Mouse (Mus musculus) neutrophil, adult 5-6 weeks (primary cell): ENCODE measurements around the gene Ndufb6. TPM values are rescaled to one million over a fixed set of nuclear protein-coding genes. Genes with fewer than 3 reads are reported as not detected.

Source experiments
- ATAC-seq: fragments of 151-379, 151-347 bp; 2 replicates; pipeline ENCODE4 v1.8.0; 2017; ENCODE audit warnings: mild to moderate bottlenecking, moderate TSS enrichment; ENCODE audit not compliant: insufficient number of reproducible peaks, poor library complexity, low FRiP score, severe bottlenecking; ENCODE audit errors: extremely low read depth
- total RNA-seq: library from RNA; stranded (forward); fragments of 200-1000 nt; gene quantifications from 2 replicates; pipeline ENCODE4 v1.2.3, GENCODE M21; 2017

Gene Ndufb6
- total RNA-seq, 1 experiment from 2014 or later: 12.2 TPM

DNA sequence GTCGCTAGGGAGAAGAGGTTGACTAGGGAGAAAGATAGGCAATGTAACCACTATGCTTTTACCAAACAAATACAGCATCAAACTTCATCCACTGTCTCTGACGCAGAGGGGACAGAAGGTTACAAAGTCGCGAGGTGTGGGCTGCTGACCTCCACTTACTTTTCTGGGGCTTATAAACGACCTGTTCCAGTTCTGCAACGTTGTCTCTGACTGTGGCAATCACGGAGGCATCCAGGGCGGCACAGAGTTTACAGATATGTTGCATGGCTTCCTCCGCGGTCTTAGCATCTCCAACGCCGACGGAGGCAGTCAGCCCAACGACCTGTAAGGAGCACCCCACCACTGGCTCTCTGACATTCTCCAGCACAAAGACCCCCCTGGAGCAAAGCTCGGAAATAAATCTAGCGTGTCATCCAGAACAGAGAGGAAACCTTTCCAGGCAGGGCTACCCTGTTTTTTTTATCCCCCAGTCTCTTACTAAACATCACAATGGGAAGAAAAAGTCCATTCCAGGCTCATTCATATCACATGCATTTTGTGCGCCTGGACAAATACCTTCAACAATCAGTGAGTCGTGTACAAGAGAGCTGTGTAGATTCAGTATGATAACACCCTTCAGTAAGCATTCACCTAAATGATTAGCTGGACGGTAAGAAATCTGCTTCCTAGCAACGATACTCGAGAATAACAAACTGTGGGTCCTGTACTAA lies 57.2 kb downstream of the Ndufb6 start:
- no peak for ATAC-seq

DNA sequence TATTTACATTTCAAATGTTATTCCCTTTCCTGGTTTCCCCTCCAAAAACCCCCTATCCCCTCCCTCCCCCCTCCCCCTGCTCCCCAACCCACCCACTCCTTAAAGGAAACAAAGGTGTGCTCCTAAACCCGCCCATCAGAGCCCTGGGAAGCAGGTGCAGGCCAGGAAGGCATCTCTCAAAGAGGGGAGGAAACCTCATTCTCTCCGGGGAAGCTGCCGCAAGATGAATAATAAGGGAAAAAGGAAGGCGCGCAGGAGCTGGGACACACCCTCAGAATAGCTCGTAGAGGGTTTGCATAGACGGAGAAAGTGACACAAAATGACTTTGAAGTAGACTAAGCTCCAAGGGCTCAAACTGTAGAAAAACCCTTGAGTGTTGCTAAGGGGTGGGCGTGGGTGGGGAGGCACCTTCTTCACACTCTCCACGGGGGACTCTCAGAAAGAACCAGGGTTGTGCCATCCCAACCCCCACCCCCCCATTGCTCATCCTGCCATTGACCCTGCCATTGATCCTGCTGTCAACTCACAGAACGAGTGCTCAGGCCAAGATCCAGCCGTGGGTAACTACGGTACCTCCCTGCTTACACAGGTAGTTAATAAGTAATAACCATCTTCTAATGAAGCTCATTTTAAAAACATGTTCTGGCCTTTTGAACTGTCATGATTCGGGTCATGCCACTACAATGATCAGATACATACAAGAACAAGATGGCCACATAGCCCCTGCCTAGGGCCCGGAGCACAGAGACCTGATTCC lies 58.0 kb downstream of the Ndufb6 start:
- no peak for ATAC-seq

Other genes with a start within 250 kb of the Ndufb6 start
- gene Aco1, start 136.3 kb downstream of the Ndufb6 start, total RNA-seq: 8.3 and 12.9 TPM in 2 replicates
- gene Ddx58, start 39.6 kb downstream of the Ndufb6 start, total RNA-seq: 153 and 157 TPM in 2 replicates
- gene Smim27, start 9.8 kb downstream of the Ndufb6 start, total RNA-seq: 1.6 and 3.6 TPM in 2 replicates
- gene Topors, start 9.6 kb downstream of the Ndufb6 start, total RNA-seq: 64.3 and 72.3 TPM in 2 replicates
- 0.35 TPM in 1 of 2 replicates, not detected in the other for gene Tmem215, start 192.8 kb upstream of the Ndufb6 start, total RNA-seq